Mouse (Mus musculus) subcutaneous adipose tissue, adult 2 months (tissue): ENCODE data around the gene Olfr824. TPM values are rescaled to one million over a fixed set of nuclear protein-coding genes. Genes with fewer than 3 reads are reported as not detected.

Experiments used
- polyA plus RNA-seq: library from polyadenylated mRNA; depleted of rRNA; stranded (reverse); fragments of >200 nt; gene quantifications from 2 replicates; pipeline ENCODE4 v1.2.3, GENCODE M21; 2012; ENCODE audit warnings: low replicate concordance; rRNA removed

Gene Olfr824
- polyA plus RNA-seq, result not detected in 2 replicates

GRCm38 (mm10) chr10:130129900-130130299, at the start of gene Olfr824:
Olfr824 (minus strand) TSS chr10:130130000.

DNA sequence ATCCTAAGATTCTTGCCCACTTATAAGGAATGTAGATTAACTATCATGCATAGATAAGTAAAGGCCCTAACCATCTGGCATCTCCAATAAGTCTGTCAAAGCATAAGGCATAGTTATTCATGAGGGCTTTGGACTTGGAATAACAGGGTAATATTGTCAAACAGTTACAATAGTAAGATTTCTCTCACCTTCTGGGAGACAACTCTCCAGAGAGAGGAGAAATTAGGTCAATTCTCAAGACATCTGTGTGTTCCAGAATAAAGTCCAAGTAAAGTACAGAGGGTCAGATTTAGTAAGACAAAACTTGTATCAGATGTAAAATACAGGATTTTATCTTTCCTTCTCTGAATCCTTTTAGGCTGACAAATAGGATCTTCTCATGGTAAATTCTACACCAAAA, 36.9 kb upstream of the Olfr824 start, which contains the start of gene Olfr825:
Gene Olfr825, minus strand, starts transcription at position 101 of the 400 bp plus-strand sequence.

GRCm38 (mm10) chr10:130115283-130115682, 14.5 kb downstream of the Olfr824 start, which contains the start of gene Olfr823:
Olfr823 (minus strand) TSS chr10:130115383.

Other genes starting within 250 kb of the Olfr824 start
- not detected in 2 replicates for gene Olfr815, start 224.1 kb downstream of the Olfr824 start, polyA plus RNA-seq
- gene Olfr816, start 214.4 kb downstream of the Olfr824 start, polyA plus RNA-seq, result not detected in 2 replicates
- gene Olfr818, start 180.9 kb downstream of the Olfr824 start, polyA plus RNA-seq, result not detected in 2 replicates
- gene Olfr819, start 162.7 kb downstream of the Olfr824 start, polyA plus RNA-seq, result not detected in 2 replicates
- not detected in 2 replicates for gene Olfr247, start 153.9 kb downstream of the Olfr824 start, polyA plus RNA-seq
- gene Gm10310, start 144.9 kb downstream of the Olfr824 start, polyA plus RNA-seq, result not detected in 2 replicates
- gene Olfr820, start 117.4 kb downstream of the Olfr824 start, polyA plus RNA-seq, result not detected in 2 replicates
- not detected in 2 replicates for gene Olfr821, start 99.7 kb downstream of the Olfr824 start, polyA plus RNA-seq
- gene Olfr822, start 58.8 kb downstream of the Olfr824 start, polyA plus RNA-seq, result not detected in 2 replicates
- not detected in 2 replicates for gene Olfr823, start 14.6 kb downstream of the Olfr824 start, polyA plus RNA-seq
- not detected in 2 replicates for gene Olfr825, start 36.8 kb upstream of the Olfr824 start, polyA plus RNA-seq
- gene Olfr826, start 54.2 kb upstream of the Olfr824 start, polyA plus RNA-seq, result not detected in 2 replicates
- gene Olfr827, start 84.4 kb upstream of the Olfr824 start, polyA plus RNA-seq, result not detected in 2 replicates
- not detected in 2 replicates for gene Neurod4, start 150.2 kb upstream of the Olfr824 start, polyA plus RNA-seq
- 0.21 and 0.95 TPM in 2 replicates for gene Tespa1, start 192.9 kb upstream of the Olfr824 start, polyA plus RNA-seq